Mouse (Mus musculus) erythroblast, embryonic 14.5 days (primary cell): ENCODE results near the gene Ppm1b.

Experiments used
- GATA1 ChIP-seq: IDR thresholded peaks from 2 replicates; pipeline ENCODE4 v1.6.1; 2012; ENCODE audit warnings: low read length, inconsistent platforms, mixed read lengths
- TAL1 ChIP-seq: IDR thresholded peaks from 3 replicates; pipeline ENCODE4 v1.6.1; 2012; ENCODE audit warnings: low read length, inconsistent platforms, mixed read lengths

DNA sequence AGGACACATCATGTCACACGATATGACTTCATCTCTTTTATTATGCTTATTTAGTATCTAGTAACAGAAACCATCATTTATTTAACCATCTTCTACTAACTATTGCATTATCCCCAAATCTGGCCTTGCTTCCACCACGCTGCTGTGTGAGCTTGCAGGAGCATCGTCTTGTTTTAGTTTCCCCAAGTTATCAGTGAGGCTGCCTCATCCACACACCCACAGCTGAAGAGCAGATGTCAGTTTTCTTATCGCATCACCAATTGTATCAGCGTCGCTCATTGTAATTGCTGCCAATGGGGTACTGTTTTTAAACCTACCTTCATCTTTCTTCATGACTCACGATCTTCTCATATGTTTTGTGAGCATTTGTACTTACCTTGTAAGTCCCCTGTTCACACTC is 23.6 kb upstream of the Ppm1b start:
- TF ChIP-seq GATA1 (no peak), TAL1 (no peak)
